Mouse (Mus musculus): Measurements from ENCODE around the gene Olfr482.

The Olfr482 gene

GRCm38 (mm10) chr7:108097486-108097885 is at the start of gene Olfr482:
Olfr482 (minus strand) TSS chr7:108097586.
- DNase-seq (ENCODE audit: low spot score in 2 of 2), result no peak

GRCm38 (mm10) chr7:108127349-108127748 is 30.0 kb upstream of the Olfr482 start, which contains the start of gene Olfr484:
Olfr484 (minus strand) TSS chr7:108127449.
- no peak for DNase-seq (ENCODE audit: low spot score in 2 of 2)

- DNase-seq (ENCODE audit: low spot score in 2 of 2), result no peak
Measured at GRCm38 (mm10) chr7:108121416-108121815, 24.0 kb upstream of the Olfr482 start.

GRCm38 (mm10) chr7:108120681-108121080 is 23.3 kb upstream of the Olfr482 start:
- no peak for DNase-seq (ENCODE audit: low spot score in 2 of 2)

GRCm38 (mm10) chr7:108100549-108100948 is 3.2 kb upstream of the Olfr482 start, which contains the start of gene Olfr483:
Olfr483 (plus strand) TSS chr7:108100849.
- no peak for DNase-seq (ENCODE audit: low spot score in 2 of 2)

- no peak for DNase-seq (ENCODE audit: low spot score in 2 of 2)
Measured at GRCm38 (mm10) chr7:108079555-108079954, 17.8 kb downstream of the Olfr482 start, which contains the start of gene Olfr481. Olfr481 (plus strand) TSS chr7:108079855.

- no peak for DNase-seq (ENCODE audit: low spot score in 2 of 2)
Measured at GRCm38 (mm10) chr7:108067246-108067645, 30.1 kb downstream of the Olfr482 start, which contains the start of gene Olfr480. Olfr480 (minus strand) TSS chr7:108067346.

GRCm38 (mm10) chr7:108050393-108050792 is 47.0 kb downstream of the Olfr482 start, which contains the start of gene Olfr479:
Olfr479 (plus strand) TSS chr7:108050693.
- DNase-seq (ENCODE audit: low spot score in 2 of 2), result no peak

Data from frontal cortex, postnatal 14 days (tissue).